Mouse (Mus musculus): Measurements from ENCODE around the gene Capn7. TPM values are rescaled to one million over a fixed set of nuclear protein-coding genes. Genes with fewer than 3 reads are reported as not detected.

The Capn7 gene
- polyA plus RNA-seq, 1 experiment, result 1.9 TPM

- peaks cover 10% of the 10 kb centered on the region for H3K4me1 ChIP-seq
- H3K4me3 ChIP-seq (replicated peaks), result no peak overlapping the region
- H3K27me3 ChIP-seq (replicated peaks), result peaks cover 62% of the 10 kb centered on the region
- H3K36me3 ChIP-seq (replicated peaks; ENCODE audit: low read length), result no peaks in the 10 kb centered on the region
- no peak for TF ChIP-seq FLI1 (IDR thresholded peaks at IDR 0.05; ENCODE audit: low read length)
- no peak for TF ChIP-seq GATA1 (IDR thresholded peaks at IDR 0.05; ENCODE audit: borderline replicate concordance, low read length)
- peaks cover 13% of the 10 kb centered on the region for H3K9me3 ChIP-seq
Observed at GRCm38 (mm10) chr14:31393546-31393890, 57.1 kb downstream of the Capn7 start.

DNA sequence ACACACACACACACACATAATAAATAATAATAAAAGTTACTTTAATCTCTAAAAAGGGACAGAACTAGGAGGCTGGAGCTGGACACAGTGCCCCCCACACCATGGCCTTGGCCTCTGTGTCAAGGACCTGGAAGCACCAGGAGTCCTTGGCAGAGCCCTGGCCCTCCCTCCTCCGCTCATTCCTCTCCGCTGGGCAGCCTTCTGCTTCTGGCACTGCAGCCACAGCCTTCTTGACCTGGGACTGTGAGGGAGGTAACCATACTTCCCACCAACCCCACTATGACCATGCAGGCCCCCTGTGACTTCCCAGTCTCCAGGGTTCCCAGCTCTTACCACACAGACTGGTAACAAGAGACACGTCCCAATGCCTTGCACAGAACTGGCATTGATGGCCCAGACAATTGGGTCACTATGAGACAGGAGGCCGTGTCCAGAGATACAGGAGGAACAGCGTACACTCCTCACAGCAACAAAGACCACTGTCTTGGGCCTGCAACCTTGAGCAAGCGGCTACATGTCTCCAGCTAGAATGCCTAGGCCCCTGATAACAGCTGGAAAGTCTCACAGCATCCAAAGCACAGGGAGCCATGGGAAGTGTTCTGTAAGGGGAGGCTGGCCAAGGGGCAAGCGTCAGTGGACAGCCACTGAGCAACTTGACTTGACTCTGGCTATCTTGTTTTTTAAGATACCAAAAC is 57.6 kb downstream of the Capn7 start:
- TF ChIP-seq FLI1 (IDR thresholded peaks at IDR 0.05; ENCODE audit: low read length), result no peak
- no peak for TF ChIP-seq GATA1 (IDR thresholded peaks at IDR 0.05; ENCODE audit: borderline replicate concordance, low read length)
- peaks cover 65% of the 10 kb centered on the region for H3K27me3 ChIP-seq (replicated peaks)
- peaks cover 13% of the 10 kb centered on the region for H3K9me3 ChIP-seq
- H3K4me1 ChIP-seq, result peaks cover 10% of the 10 kb centered on the region
- no peaks in the 10 kb centered on the region for H3K36me3 ChIP-seq (replicated peaks; ENCODE audit: low read length)
- no peak overlapping the region for H3K4me3 ChIP-seq (replicated peaks)

GRCm38 (mm10) chr14:31394822-31395532 is 58.5 kb downstream of the Capn7 start:
- peaks cover 10% of the 10 kb centered on the region for H3K4me1 ChIP-seq
- H3K9me3 ChIP-seq, result peaks cover 13% of the 10 kb centered on the region
- peaks cover 61% of the 10 kb centered on the region for H3K27me3 ChIP-seq (replicated peaks)
- H3K36me3 ChIP-seq (replicated peaks; ENCODE audit: low read length), result no peaks in the 10 kb centered on the region
- H3K4me3 ChIP-seq (replicated peaks), result no peak overlapping the region
- no peak for TF ChIP-seq GATA1 (IDR thresholded peaks at IDR 0.05; ENCODE audit: borderline replicate concordance, low read length)
- no peak for TF ChIP-seq FLI1 (IDR thresholded peaks at IDR 0.05; ENCODE audit: low read length)

- Histone ChIP-seq H3K9me3 (peaks cover 13% of the 10 kb centered on the region), H3K4me3 (replicated peaks) (peak overlapping the region; percentile 1), H3K27me3 (replicated peaks) (peaks cover 63% of the 10 kb centered on the region), H3K36me3 (replicated peaks; ENCODE audit: low read length) (no peaks in the 10 kb centered on the region), H3K4me1 (peaks cover 10% of the 10 kb centered on the region)
- TF ChIP-seq FLI1 (IDR thresholded peaks at IDR 0.05; ENCODE audit: low read length) (no peak), GATA1 (IDR thresholded peaks at IDR 0.05; ENCODE audit: borderline replicate concordance, low read length) (no peak)
Observed at GRCm38 (mm10) chr14:31395629-31396199, 59.3 kb downstream of the Capn7 start.

DNA sequence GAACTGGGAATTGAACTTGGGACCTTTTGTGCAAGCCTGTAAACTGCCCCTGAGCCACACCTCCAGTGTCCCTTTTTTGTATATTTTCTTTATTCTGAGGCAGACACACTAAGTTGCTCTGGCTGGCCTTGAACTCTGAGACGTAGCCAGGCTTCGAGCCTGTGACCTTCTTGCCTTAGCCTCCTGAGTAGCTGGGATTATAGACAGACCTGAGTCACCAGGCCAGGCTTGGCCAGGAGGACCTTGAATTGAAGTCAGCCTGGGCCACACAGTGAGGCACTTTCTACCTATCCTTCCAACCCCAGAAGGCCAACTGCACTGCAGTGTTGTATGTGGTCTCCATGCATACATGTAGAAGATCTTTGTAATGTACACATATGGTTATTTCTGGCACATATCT is 60.0 kb downstream of the Capn7 start:
- no peak overlapping the region for H3K4me3 ChIP-seq (replicated peaks)
- H3K9me3 ChIP-seq, result peaks cover 13% of the 10 kb centered on the region
- H3K36me3 ChIP-seq (replicated peaks; ENCODE audit: low read length), result no peaks in the 10 kb centered on the region
- TF ChIP-seq FLI1 (IDR thresholded peaks at IDR 0.05; ENCODE audit: low read length) (no peak), GATA1 (IDR thresholded peaks at IDR 0.05; ENCODE audit: borderline replicate concordance, low read length) (no peak)
- peaks cover 10% of the 10 kb centered on the region for H3K4me1 ChIP-seq
- peaks cover 68% of the 10 kb centered on the region for H3K27me3 ChIP-seq (replicated peaks)

- no peaks in the 10 kb centered on the region for H3K36me3 ChIP-seq (replicated peaks; ENCODE audit: low read length)
- H3K9me3 ChIP-seq, result peaks cover 13% of the 10 kb centered on the region
- peaks cover 13% of the 10 kb centered on the region for H3K4me1 ChIP-seq
- H3K27me3 ChIP-seq (replicated peaks), result peaks cover 68% of the 10 kb centered on the region
- no peak overlapping the region for H3K4me3 ChIP-seq (replicated peaks)
- TF ChIP-seq FLI1 (IDR thresholded peaks at IDR 0.05; ENCODE audit: low read length) (no peak), GATA1 (IDR thresholded peaks at IDR 0.05; ENCODE audit: borderline replicate concordance, low read length) (no peak)
Observed at GRCm38 (mm10) chr14:31397353-31397752, 60.9 kb downstream of the Capn7 start.

DNA sequence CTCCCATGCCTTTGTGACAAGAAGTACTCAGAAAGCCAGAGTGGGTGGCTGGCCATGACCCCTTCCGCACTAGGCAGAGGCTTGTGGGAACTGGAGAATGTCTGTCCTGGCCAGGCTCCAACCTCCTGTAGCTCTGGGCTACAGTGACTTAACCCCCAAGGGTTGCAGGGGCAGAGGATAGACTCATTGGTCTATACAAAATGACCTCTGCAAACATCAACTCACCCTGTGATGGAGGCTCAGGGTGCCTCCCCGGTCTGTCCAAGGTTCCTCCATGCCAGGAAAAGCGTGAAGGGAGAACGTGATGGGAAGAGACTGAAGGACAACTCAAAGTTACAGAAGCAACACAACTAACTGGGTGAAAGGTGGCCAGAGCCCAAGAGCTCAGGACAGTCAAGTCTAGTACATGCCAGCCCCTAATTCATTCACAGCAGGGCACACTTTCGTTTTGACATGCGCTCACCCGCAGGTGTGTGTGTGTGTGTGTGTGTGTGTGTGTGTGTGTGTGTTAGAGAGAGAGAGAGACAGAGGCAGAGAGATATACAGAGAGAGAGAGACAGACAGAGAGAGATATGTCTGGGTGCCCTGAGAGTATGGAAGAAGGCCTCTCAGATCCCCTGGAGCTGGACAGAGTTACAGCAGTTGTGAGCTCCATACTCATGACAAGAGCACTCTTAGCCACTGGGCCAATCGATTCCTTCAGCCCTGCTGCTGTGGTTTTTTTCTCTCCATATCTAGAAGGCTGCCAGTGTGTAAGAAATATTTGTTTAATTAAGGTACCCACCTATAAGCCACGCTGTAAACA is 61.6 kb downstream of the Capn7 start:
- peaks cover 13% of the 10 kb centered on the region for H3K9me3 ChIP-seq
- peaks cover 13% of the 10 kb centered on the region for H3K4me1 ChIP-seq
- H3K4me3 ChIP-seq (replicated peaks), result no peak overlapping the region
- H3K27me3 ChIP-seq (replicated peaks), result peaks cover 68% of the 10 kb centered on the region
- TF ChIP-seq GATA1 (IDR thresholded peaks at IDR 0.05; ENCODE audit: borderline replicate concordance, low read length), result no peak
- TF ChIP-seq FLI1 (IDR thresholded peaks at IDR 0.05; ENCODE audit: low read length), result no peak
- H3K36me3 ChIP-seq (replicated peaks; ENCODE audit: low read length), result no peaks in the 10 kb centered on the region

DNA sequence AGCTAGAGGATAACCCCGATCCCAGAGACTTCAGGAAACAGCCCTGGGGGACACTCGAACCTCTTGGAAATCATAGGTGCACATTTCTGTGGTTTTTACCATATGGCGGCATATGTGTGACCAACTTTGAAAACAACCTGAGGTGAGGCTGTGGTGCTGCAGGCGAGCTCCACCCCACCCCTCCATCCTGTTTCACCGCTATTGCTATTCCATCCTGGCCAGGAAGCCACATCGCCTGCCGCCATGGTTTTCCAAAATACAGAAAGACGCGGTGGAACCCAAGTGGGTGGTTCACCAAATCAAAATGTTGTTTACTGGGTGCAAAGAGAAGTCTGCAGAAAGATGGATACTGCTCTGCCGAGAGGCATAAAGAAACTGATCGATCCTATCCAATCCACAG is 62.4 kb downstream of the Capn7 start:
- peaks cover 13% of the 10 kb centered on the region for H3K9me3 ChIP-seq
- H3K27me3 ChIP-seq (replicated peaks), result peaks cover 67% of the 10 kb centered on the region
- no peak overlapping the region for H3K4me3 ChIP-seq (replicated peaks)
- peaks cover 9% of the 10 kb centered on the region; the same call in 1 of the 2 replicates for H3K4me1 ChIP-seq
- no peak for TF ChIP-seq GATA1 (IDR thresholded peaks at IDR 0.05; ENCODE audit: borderline replicate concordance, low read length)
- no peak for TF ChIP-seq FLI1 (IDR thresholded peaks at IDR 0.05; ENCODE audit: low read length)
- H3K36me3 ChIP-seq (replicated peaks; ENCODE audit: low read length), result no peaks in the 10 kb centered on the region

GRCm38 (mm10) chr14:31399271-31399670 is 62.8 kb downstream of the Capn7 start:
- Histone ChIP-seq H3K4me1 (peaks cover 13% of the 10 kb centered on the region), H3K27me3 (replicated peaks) (peaks cover 63% of the 10 kb centered on the region), H3K36me3 (replicated peaks; ENCODE audit: low read length) (no peaks in the 10 kb centered on the region), H3K4me3 (replicated peaks) (no peak overlapping the region), H3K9me3 (peaks cover 13% of the 10 kb centered on the region)
- TF ChIP-seq GATA1 (IDR thresholded peaks at IDR 0.05; ENCODE audit: borderline replicate concordance, low read length), result no peak
- TF ChIP-seq FLI1 (IDR thresholded peaks at IDR 0.05; ENCODE audit: low read length), result no peak
